ENCODE assay signal across 8 mouse cellular contexts in genomic region chr9:121331878-121332630, GRCm38 (mm10). TPM values are rescaled to one million over a fixed set of nuclear protein-coding genes. Genes with fewer than 3 reads are reported as not detected.
A peak's percentile ranks its signal among the peaks of the same experiment; 100 is the strongest.
DNase-seq lines count a peak whose midpoint lies in the region; ATAC-seq and TF ChIP-seq lines count a peak whose summit lies in the region.

No protein-coding gene starts in this region.

- peak overlapping the region; percentile 20; the same call in 1 of the 2 replicates for H3K4me2 ChIP-seq in liver, embryonic 13.5 days
- peak overlapping the region; percentile 47 for H3K4me2 ChIP-seq in neural tube, embryonic 12.5 days (replicated peaks)

- H3K9me3 ChIP-seq in G1E (replicated peaks), result peaks cover 4% of the 10 kb centered on the region
- H3K9me3 ChIP-seq in forebrain, embryonic 10.5 days, result peaks cover 2% of the 10 kb centered on the region; the same call in 1 of the 2 replicates
- no peaks in the 10 kb centered on the region for H3K9me3 ChIP-seq in liver, embryonic 13.5 days (replicated peaks)
- H3K9me3 ChIP-seq in neural tube, embryonic 12.5 days, result no peaks in the 10 kb centered on the region

- WGBS in forebrain, embryonic 10.5 days, result under 1% methylated on average over 8 of the region's 8 CpGs
- 9% methylated on average over 8 of the region's 8 CpGs for WGBS in liver, embryonic 13.5 days (ENCODE audit: insufficient replicate concordance)
- under 1% methylated on average over 8 of the region's 8 CpGs for WGBS in neural tube, embryonic 12.5 days

- H3K27ac ChIP-seq in forebrain, embryonic 10.5 days, result peak overlapping the region; percentile 90
- peak overlapping the region; percentile 48 for H3K27ac ChIP-seq in liver, embryonic 13.5 days
- H3K27ac ChIP-seq in neural tube, embryonic 12.5 days, result peak overlapping the region; percentile 86

- H3K4me1 ChIP-seq in G1E (ENCODE audit: insufficient read depth, low read depth, low read length), result peaks cover 42% of the 10 kb centered on the region
- peaks cover 86% of the 10 kb centered on the region for H3K4me1 ChIP-seq in forebrain, embryonic 10.5 days
- H3K4me1 ChIP-seq in liver, embryonic 13.5 days (replicated peaks), result peaks cover 49% of the 10 kb centered on the region
- peaks cover 65% of the 10 kb centered on the region for H3K4me1 ChIP-seq in neural tube, embryonic 12.5 days

- DNase-seq in frontal cortex, postnatal 36 days (ENCODE audit: low spot score in 2 of 2), result no peak
- peak; percentile 70 for DNase-seq in G1E (ENCODE audit: low spot score)
- peak; percentile 87 for DNase-seq in forebrain, embryonic 10.5 days (ENCODE audit: extremely low spot score, low spot score)
- no peak for DNase-seq in liver, embryonic 13.5 days

- no peaks in the 10 kb centered on the region for H3K27me3 ChIP-seq in G1E (ENCODE audit: insufficient read depth, low read length)
- H3K27me3 ChIP-seq in forebrain, embryonic 10.5 days (ENCODE audit: poor library complexity, severe bottlenecking), result no peaks in the 10 kb centered on the region
- no peaks in the 10 kb centered on the region for H3K27me3 ChIP-seq in liver, embryonic 13.5 days
- no peaks in the 10 kb centered on the region for H3K27me3 ChIP-seq in neural tube, embryonic 12.5 days (replicated peaks)

- H3K9ac ChIP-seq in liver, embryonic 13.5 days, result 0 out of 2 replicates have a peak overlapping the region, but pooled peaks have one; percentile 11
- 0 out of 2 replicates have a peak overlapping the region, but pooled peaks have one; percentile 35 for H3K9ac ChIP-seq in neural tube, embryonic 12.5 days

- peaks cover 27% of the 10 kb centered on the region for H3K36me3 ChIP-seq in G1E (replicated peaks)
- peaks cover 21% of the 10 kb centered on the region for H3K36me3 ChIP-seq in forebrain, embryonic 10.5 days (replicated peaks)
- H3K36me3 ChIP-seq in liver, embryonic 13.5 days, result peaks cover 7% of the 10 kb centered on the region
- peaks cover 5% of the 10 kb centered on the region; the same call in 1 of the 2 replicates for H3K36me3 ChIP-seq in neural tube, embryonic 12.5 days

- H3K4me3 ChIP-seq in G1E (ENCODE audit: low read depth, low read length), result peak overlapping the region; percentile 11; the same call in 1 of the 2 replicates
- H3K4me3 ChIP-seq in forebrain, embryonic 10.5 days, result peak overlapping the region; percentile 29
- H3K4me3 ChIP-seq in liver, embryonic 13.5 days (replicated peaks), result no peak overlapping the region
- H3K4me3 ChIP-seq in neural tube, embryonic 12.5 days, result no peak overlapping the region

- ATAC-seq in frontal cortex, adult (ENCODE audit: low TSS enrichment), result 0 out of 2 replicates have a peak, but pooled peaks have one; percentile 42
- ATAC-seq in G1E (ENCODE audit: extremely low read depth, insufficient number of reproducible peaks, low FRiP score, poor library complexity, severe bottlenecking), result peak; percentile 59
- peak; percentile 69 to 70; a peak in 3 of 4 replicates for ATAC-seq in hematopoietic stem cell, adult 5-6 weeks (replicated peaks in 1 of 2; ENCODE audit: insufficient read depth in 1 of 2, low FRiP score in 2 of 2, low TSS enrichment in 1 of 2, low read depth in 1 of 2, poor library complexity in 2 of 2, severe bottlenecking in 2 of 2)
- ATAC-seq in liver, embryonic 13.5 days (ENCODE audit: low read depth), result no peak
- ATAC-seq in neural tube, embryonic 12.5 days (ENCODE audit: low FRiP score, low read depth), result peak; percentile 87
- no peak for ATAC-seq in inflammation-experienced regulatory T-cells, adult 6 months

- TF ChIP-seq CTCF in G1E (IDR thresholded peaks at IDR 0.05; ENCODE audit: low read depth, low read length), result no peak

RNA-seq across cellular contexts. Expression of gene Trak1, which starts 34.8 kb away (rescaled TPM):
- total RNA-seq in G1E (2014; fragmentation: Nextera tagmentation), result 35.3 and 35.7 TPM in 2 replicates
- total RNA-seq in G1E (2017), result 13.6 and 14.6 TPM in 2 replicates
- 20.2 and 21.3 TPM in 2 replicates for polyA plus RNA-seq in G1E (2012)
- polyA plus RNA-seq in forebrain, embryonic 10.5 days (2016; fragmentation: Nextera tagmentation; extraction: Ambion mirVana), result 24.7 and 27.4 TPM in 2 replicates
- total RNA-seq in hematopoietic stem cell, adult 5-6 weeks (2017), result 26.3 and 27.3 TPM in 2 replicates
- 3.6 and 4.8 TPM in 2 replicates for polyA plus RNA-seq in liver, embryonic 13.5 days (2015; fragmentation: Nextera tagmentation; extraction: Ambion mirVana)
- polyA plus RNA-seq in neural tube, embryonic 12.5 days (2016; fragmentation: Nextera tagmentation; extraction: Ambion mirVana), result 40.7 and 41.7 TPM in 2 replicates
- polyA plus RNA-seq in inflammation-experienced regulatory T-cells, adult 6 months (2017; shearing (Covaris generic)), result 10 to 100 TPM in 2 of 3 experiments, 1 to 10 TPM in 1; 7.5 to 12.9 (median 11.8) TPM

RNA-seq across cellular contexts. Expression of gene Ulk4, which starts 55.1 kb away (rescaled TPM):
- total RNA-seq in G1E (2014; fragmentation: Nextera tagmentation) (1.3 and 1.6 TPM in 2 replicates), G1E (2017) (3.2 and 3.8 TPM in 2 replicates)
- 0.52 and 0.64 TPM in 2 replicates for polyA plus RNA-seq in G1E (2012)
- polyA plus RNA-seq in forebrain, embryonic 10.5 days (2016; fragmentation: Nextera tagmentation; extraction: Ambion mirVana), result 156 and 164 TPM in 2 replicates
- 2.7 and 8.3 TPM in 2 replicates for total RNA-seq in hematopoietic stem cell, adult 5-6 weeks (2017)
- polyA plus RNA-seq in liver, embryonic 13.5 days (2015; fragmentation: Nextera tagmentation; extraction: Ambion mirVana), result 37.0 and 43.0 TPM in 2 replicates
- 143 and 144 TPM in 2 replicates for polyA plus RNA-seq in neural tube, embryonic 12.5 days (2016; fragmentation: Nextera tagmentation; extraction: Ambion mirVana)
- 1 to 10 TPM in 2 of 3 experiments, not detected in 1; 1.6 to 3.8 TPM for polyA plus RNA-seq in inflammation-experienced regulatory T-cells, adult 6 months (2017; shearing (Covaris generic))

Comparison
In these comparisons a context has a peak if more than half of its experiments do, and no peak if none do; other contexts are left out.
1. ATAC-seq: peak in frontal cortex, adult (single experiment), G1E (single experiment), hematopoietic stem cell, adult 5-6 weeks (2 of 2) and neural tube, embryonic 12.5 days (single experiment); none in liver, embryonic 13.5 days (single experiment) and inflammation-experienced regulatory T-cells, adult 6 months (single experiment).
2. DNase-seq: peak in G1E (single experiment) and forebrain, embryonic 10.5 days (single experiment); none in frontal cortex, postnatal 36 days (0 of 2) and liver, embryonic 13.5 days (single experiment).
3. H3K4me3 ChIP-seq: peak in G1E (single experiment) and forebrain, embryonic 10.5 days (single experiment); none in liver, embryonic 13.5 days (single experiment) and neural tube, embryonic 12.5 days (single experiment).
4. Peak in every context shown above with its lines, with median percentiles within 50 percentile points of each other: H3K27ac ChIP-seq.